Mouse (Mus musculus): ENCODE data around the gene Teddm1b.

GRCm38 (mm10) chr1:153898989-153899730 is 25.0 kb downstream of the Teddm1b start:
- TF ChIP-seq GATA1 (IDR thresholded peaks at IDR 0.05; ENCODE audit: borderline replicate concordance, low read length) (no peak), CTCF (IDR thresholded peaks at IDR 0.05; ENCODE audit: low read depth, low read length) (no peak), TAL1 (conservative IDR thresholded peaks at IDR 0.05; ENCODE audit: low read depth, low read length) (no peak), GATA2 (IDR thresholded peaks at IDR 0.05; ENCODE audit: borderline replicate concordance, low read depth, low read length) (no peak), POLR2AphosphoS5 (IDR thresholded peaks at IDR 0.05; ENCODE audit: insufficient replicate concordance, low read depth, low read length) (no peak)
